Mouse (Mus musculus) frontal cortex, postnatal 25 days (tissue): ENCODE measurements around the gene Mcu.

Source experiments
- DNase-seq, 2 experiments: peaks; one replicate each; pipeline ENCODE4 v3.0.0; 2022; ENCODE audit warnings: low spot score in 2 of 2

Mcu gene

DNA sequence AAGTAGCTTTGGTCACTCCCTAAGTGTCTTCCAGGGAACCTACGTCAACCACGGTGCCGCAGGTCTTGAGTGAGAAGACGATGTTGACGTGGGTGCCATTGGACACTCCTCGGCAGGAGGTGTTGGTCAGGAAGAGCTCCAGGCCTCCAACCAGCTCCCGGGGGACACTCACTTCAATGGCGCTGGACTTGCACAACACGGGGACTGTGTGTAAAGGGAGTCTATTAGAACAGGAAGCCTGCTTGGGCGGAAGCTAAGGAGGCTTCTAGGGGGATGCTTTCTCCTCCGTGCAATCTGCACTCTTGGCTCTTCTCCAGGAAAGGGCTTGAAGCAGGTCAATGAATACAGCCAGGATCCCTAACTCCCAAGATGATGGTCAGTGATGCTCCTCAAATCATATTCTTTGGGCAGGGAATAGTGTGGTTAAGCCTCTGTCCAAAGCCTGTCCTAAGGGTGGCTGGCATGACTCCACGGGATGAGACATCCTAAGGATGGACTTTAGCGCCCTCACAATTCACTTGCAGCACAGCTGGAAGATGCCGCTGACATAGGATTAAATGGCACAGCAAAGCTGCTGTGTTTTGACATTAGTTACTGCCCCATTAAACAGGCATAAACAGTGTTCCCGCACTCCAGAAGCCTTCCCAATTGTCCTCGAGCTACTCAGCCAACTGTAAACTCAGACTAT, 186.9 kb downstream of the Mcu start:
- DNase-seq = no peak

DNA sequence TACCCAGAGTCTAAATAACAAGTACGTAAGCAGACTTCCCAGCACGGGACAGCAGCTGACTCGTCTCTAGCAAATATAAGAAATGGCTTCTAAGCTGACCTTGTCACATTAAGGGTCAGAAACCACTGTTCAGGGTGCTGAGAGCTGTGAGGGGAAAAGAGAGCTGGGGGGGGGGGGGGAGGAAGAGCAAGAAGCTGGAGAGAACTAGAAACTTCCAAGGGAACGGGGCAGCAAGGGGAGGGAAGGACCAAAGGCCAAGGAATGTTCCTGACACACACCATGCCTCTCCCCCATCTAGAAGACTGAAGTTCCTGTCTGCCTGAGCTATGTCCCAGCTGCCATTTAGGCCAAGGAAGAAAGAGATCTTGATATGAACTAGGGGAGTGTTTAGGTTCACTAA, 190.1 kb downstream of the Mcu start:
- DNase-seq = no peak

DNA sequence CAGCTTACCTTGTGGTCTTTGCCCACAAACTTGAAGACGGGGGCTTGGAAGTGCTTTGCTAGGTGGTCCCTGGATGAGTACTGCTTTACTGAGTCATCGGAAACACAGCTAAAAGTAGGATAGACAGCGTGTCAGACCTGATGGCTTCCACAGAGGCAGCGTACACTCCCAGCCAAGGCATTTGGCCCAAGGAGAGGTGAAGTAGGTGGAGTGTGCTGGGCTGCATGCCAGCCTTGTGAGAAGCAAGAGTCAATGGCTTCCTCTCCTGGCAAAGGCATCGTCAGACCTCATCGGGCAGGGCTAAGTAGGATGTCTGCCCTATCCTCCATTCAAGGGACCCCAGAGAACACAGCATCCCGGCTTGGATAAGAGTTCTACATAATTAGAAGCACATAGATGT, 191.1 kb downstream of the Mcu start:
- DNase-seq = no peak

DNA sequence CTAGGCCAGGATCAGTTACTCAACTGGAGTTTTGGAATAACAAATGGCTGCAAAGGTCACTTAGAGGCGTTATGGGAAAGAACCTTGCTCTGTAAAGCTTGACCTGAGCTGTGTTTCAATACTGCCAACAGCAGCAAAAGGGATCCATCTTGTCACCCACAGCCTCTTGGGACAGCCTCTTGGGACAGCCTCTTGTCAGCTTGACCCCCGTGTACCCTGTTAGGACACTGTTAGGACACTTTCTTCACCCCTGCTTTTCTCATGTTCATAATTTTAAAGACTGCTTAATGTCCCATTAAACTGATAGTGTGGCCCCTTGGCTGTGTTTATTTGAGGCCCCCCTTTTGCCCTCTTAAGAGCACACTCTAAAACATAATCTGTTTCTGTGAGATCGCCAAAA, 192.0 kb downstream of the Mcu start:
- DNase-seq = no peak

DNA sequence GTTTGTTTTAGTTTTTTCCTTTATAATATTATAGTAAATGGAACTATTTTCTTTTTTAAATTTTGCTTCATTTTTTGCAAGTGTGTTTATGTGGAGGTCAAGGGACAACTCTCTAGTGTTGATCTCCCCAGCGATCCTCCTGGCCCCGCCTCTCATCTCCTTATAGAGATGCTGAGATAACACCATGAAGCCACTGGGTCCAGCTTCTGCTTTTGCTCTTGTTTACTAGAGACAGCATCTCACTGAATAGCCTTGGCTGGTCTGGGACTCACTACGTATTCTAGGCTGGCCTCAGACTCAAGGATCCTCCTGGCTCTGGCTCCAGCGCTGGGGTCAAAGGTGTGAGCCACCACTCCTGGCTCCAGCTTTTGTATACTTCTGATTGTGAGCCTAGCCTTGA, 197.0 kb downstream of the Mcu start:
- no peak for DNase-seq

DNA sequence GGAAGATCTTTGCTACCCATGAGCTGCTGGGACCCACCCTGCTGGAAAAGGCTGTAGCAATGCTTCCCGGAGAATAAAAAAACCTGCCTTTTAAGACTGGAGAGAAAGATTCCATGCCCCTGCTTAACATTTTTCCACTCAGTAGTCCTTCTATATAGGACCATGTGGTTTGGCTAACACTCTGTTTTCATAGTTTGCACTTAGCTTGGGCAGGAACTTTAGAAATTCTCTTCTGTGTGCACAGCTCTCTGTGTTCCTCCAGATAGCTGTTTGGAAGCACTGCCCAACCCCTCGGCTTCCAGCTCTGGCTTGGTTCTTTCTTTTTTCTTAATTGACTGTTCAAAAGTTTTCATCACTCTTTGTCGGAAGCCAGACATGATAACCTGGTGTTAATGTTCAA, 199.9 kb downstream of the Mcu start:
- DNase-seq = no peak

DNA sequence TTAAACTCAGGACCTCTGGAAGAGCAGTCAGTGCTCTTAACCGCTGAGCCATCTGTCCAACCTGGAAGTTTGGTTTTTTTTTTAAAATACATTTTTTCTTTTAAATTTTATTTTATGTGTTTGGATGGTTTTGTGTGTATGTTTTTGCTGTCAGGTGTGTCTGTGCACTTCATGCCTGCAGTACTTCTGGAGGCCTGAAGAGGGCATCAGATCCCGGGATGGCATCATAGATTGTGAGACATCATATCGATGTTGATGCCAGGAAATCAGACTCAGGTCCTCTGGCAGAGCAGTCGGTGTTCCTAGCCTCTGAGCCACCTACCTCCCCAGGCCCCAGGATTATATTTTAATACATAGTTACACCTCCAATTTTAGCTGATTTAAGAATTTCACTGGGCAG, 202.8 kb downstream of the Mcu start:
- DNase-seq = no peak

DNA sequence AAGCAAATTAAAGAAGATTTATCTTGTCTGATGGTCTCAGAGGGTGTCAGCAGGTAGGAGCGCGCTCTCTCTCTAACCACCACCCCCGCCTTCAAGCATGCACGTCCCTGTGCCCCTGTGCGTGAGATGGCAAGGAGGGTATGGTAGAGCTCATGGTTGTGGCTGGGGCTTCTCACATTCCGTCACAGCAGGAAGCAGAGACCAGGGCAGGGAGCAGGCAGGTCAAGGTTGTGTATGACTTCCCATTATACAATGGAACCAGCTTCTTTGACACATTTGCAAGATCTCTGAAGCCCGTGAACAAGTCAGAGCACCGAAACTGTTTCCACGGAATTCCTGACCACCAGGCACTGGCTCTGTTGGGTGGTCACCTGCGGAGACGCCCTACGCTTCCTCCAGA, 206.2 kb downstream of the Mcu start:
- no peak for DNase-seq

DNA sequence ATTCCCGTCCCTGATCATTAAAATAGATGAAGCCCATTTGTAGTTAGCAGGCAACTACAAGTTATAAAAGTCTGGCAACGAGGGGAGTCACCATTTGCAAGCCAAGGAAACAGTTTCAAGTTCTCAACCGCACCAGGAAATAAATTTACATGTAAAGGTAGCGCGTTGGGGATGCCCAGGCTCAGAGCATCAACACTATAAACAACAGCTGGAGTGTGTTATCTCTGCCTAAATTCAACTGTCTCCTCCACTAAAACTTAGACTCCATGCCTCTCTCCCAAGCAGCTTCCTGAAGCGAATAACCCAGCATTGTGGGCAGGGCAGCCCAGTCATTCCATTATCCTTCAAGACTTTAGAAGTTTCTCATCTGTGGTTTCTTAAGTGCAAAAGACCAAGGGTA, 208.0 kb downstream of the Mcu start:
- no peak for DNase-seq

DNA sequence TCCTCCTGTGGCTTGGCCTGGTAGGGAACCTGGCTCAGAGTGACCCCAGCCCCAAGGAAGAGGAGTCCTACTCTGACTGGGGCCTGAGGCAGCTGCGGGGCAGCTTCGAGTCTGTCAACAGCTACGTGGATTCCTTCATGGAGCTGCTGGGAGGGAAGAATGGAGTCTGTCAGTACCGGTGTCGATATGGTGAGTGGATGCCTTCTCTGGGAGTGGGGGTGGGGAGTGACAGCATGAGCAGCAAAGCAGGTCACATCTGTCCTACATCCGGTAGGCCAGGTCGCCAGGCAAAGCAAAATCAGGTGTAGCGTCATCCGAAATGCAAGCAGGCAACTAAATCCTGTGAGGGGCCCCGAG, 212.7 kb downstream of the Mcu start:
- DNase-seq = no peak

DNA sequence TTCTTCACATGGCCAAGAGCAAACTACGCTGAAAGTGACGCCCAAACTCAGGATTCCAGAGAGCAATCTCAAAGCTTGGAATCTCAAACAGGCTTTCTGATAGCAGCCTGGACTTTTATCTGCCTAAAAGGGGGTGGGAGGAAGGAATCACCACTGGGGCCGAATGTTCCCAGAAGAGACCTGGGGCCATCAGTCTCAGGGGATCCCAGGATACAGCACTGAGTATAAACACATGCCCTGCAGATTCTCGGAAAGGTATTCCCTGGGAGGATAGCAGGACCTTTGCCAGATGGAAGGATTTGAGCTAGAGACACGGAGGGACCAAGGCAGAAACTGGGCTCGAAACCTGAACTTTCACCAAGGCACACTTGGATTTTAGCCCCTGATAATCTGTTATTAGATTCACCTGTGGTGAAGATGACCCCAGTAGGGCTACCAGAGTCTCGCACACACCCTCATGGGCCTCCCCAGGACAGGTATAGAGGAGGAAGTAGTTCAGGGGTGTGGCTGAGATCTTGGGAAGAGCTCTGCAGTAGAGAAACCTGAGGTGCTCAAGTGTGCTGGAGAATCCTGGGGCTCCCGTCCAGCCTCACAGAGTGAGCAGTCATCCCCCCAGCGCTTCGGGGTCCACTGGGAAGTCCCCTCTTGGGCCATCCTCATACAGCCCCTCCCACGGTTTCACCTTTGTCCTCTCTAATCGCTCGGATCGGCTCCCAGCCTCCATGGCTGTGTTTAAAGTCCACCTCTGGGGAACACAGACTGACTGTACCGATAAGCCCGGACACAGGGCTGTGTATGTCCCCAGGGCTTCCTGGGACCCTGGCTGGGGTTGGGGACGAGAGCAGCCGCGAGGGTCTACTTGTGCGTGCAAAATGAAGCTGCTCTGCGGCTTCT, 213.3 kb downstream of the Mcu start, which contains the start of gene Pla2g12b:
Gene Pla2g12b (plus strand): TSS at position 762 of the 894 bp plus-strand sequence.
- DNase-seq = no peak
